Mouse (Mus musculus) brain, embryonic 14.5 days (tissue): ENCODE data around the gene Gja1.

Source experiments
- CTCF ChIP-seq: fragments of 200-500 bp; IDR thresholded peaks from 2 replicates; pipeline ENCODE4 v1.5.1; 2012; ENCODE audit warnings: inconsistent platforms, mild to moderate bottlenecking, moderate library complexity, borderline replicate concordance; ENCODE audit not compliant: insufficient read depth, insufficient read length; ENCODE audit errors: extremely low read depth
- POLR2A ChIP-seq: fragments of 200-500 bp; IDR thresholded peaks from 2 replicates; pipeline ENCODE4 v1.6.1; 2012; ENCODE audit warnings: mild to moderate bottlenecking, inconsistent platforms, borderline replicate concordance; ENCODE audit not compliant: poor library complexity, insufficient read depth, insufficient read length, severe bottlenecking; ENCODE audit errors: extremely low read depth

GRCm38 (mm10) chr10:56398310-56398709 is 21.2 kb downstream of the Gja1 start:
- no peak for TF ChIP-seq POLR2A
- no peak for TF ChIP-seq CTCF
